Mouse (Mus musculus) stomach, embryonic 14.5 days (tissue): ENCODE measurements around the gene Pola2. TPM values are rescaled to one million over a fixed set of nuclear protein-coding genes. Genes with fewer than 3 reads are reported as not detected.

Source experiments
- ATAC-seq: fragments of 200-750 bp; cut with Nextera tagmentation; 2 replicates; pipeline ENCODE4 v1.8.0; 2017; ENCODE audit warnings: low read depth, moderate TSS enrichment; ENCODE audit not compliant: insufficient number of reproducible peaks, insufficient read depth, low FRiP score
- H3K27ac ChIP-seq: fragments of 300-500 bp; sonication (generic); 2 replicates; pipeline ENCODE4 v1.5.1; 2014; ENCODE audit warnings: mild to moderate bottlenecking, low read length, moderate library complexity, mixed read lengths
- H3K27me3 ChIP-seq: fragments of 300-500 bp; sonication (generic); 2 replicates; pipeline ENCODE4 v1.6.1; 2014; ENCODE audit warnings: low read length, control low read depth, mixed read lengths; ENCODE audit not compliant: control insufficient read depth, insufficient read depth
- H3K36me3 ChIP-seq: fragments of 300-500 bp; sonication (generic); 2 replicates; pipeline ENCODE4 v1.6.1; 2014; ENCODE audit warnings: mild to moderate bottlenecking, control low read depth, low read length, moderate library complexity, mixed read lengths; ENCODE audit not compliant: control insufficient read depth, insufficient read depth
- H3K4me1 ChIP-seq: fragments of 300-500 bp; sonication (generic); 2 replicates; pipeline ENCODE4 v1.6.1; 2014; ENCODE audit warnings: low read length, control low read depth, mixed read lengths; ENCODE audit not compliant: control insufficient read depth, insufficient read depth
- H3K4me2 ChIP-seq: fragments of 300-500 bp; sonication (generic); replicated peaks from 2 replicates; pipeline ENCODE4 v1.6.1; 2014; ENCODE audit warnings: low read depth, low read length, control low read depth
- H3K4me3 ChIP-seq: fragments of 300-500 bp; sonication (generic); 2 replicates; pipeline ENCODE4 v1.5.1; 2014; ENCODE audit warnings: low read depth, low read length, control low read depth
- H3K9ac ChIP-seq: fragments of 300-500 bp; sonication (generic); replicated peaks from 2 replicates; pipeline ENCODE4 v1.6.1; 2014; ENCODE audit warnings: low read depth, mild to moderate bottlenecking, control low read depth, low read length, moderate library complexity, mixed read lengths
- H3K9me3 ChIP-seq: fragments of 300-500 bp; sonication (generic); 2 replicates; pipeline ENCODE4 v1.6.1; 2016; ENCODE audit warnings: low read depth, low read length, control low read depth; ENCODE audit not compliant: control insufficient read depth
- WGBS: fragments of 180-500 bp; shearing (Covaris S2); extraction: QIAGEN DNeasy Blood & Tissue Kit; methylation state at CpG from one replicate; pipeline ENCODE4 v1.1.7; 2014; 5-methylcytosine and 5-hydroxymethylcytosine counted together
- polyA plus RNA-seq: library from polyadenylated mRNA; unstranded; fragments of >200 nt; fragmentation: Nextera tagmentation; extraction: Ambion mirVana; gene quantifications from 2 replicates; pipeline ENCODE4 v1.2.1, GENCODE M21; 2014

Pola2 gene
- polyA plus RNA-seq, 1 experiment from 2014 or later = 73.2 TPM

DNA sequence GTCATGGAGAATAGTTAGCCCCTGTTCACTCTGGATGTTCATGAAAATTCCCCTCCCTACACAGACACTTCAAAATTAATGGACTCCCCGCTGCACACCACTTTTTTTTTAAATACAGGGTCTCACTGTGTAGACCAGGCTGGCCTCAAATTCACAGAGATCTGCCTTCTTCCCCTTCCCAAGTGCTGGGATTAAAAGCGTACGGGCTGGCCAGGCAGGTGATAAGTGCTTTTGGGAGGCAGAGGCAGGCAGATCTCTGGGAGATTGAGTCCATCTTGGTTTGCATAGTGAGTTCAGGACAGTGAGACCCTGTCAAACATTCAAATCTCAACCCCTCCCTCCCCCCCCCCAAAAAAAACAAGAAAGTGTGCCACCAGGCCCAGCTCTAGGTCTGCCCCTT lies 41.0 kb downstream of the Pola2 start:
- ATAC-seq = no peak
- Histone ChIP-seq H3K4me1 (peaks cover 13% of the 10 kb centered on the region), H3K4me2 (no peak overlapping the region), H3K4me3 (no peak overlapping the region), H3K9me3 (no peaks in the 10 kb centered on the region), H3K27ac (no peak overlapping the region), H3K27me3 (no peaks in the 10 kb centered on the region), H3K36me3 (no peaks in the 10 kb centered on the region), H3K9ac (no peak overlapping the region)
- WGBS = 98% methylated on average over 3 of the region's 3 CpGs

DNA sequence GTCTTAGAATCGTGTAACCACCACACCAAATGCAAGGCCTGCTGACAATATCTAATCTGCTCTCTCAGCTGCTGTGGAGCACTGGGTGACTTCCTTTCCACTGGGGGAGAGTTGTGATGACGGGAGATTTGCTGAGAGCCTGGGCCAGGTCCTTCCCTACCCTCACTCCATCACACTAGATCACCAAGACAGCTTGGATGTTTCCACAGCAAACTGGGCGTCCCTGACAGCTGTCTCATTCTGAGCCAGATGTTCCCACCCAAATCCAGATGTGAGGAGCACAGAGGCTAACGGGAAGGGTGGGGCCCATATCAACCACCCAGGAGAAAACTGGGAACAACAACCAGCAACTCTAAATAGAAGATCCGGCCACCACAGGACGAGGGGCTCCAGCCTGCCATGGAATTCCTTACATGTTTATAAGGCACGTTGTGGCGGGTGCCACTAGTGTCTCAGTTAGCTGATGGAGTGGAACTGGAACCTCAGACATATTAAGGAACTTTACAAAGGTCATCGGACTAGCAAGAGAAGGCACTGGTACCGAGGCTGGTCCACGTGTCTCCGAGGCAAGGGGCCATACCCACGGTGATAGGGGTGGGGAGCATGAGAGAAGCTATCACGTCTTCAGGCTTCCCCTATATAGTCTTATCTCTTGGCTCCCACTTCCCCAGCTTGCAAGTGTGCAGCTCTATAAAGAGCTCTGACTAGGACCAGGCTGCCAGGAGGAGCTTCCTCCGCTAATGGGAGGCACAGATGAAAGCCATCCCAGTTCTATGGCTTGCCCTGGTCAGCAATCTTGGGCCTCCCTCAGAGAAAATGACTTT lies 41.7 kb downstream of the Pola2 start:
- Histone ChIP-seq H3K4me2 (peak overlapping the region; percentile 17; the same call in 1 of the 2 replicates), H3K27ac (no peak overlapping the region; the same call in 1 of the 2 replicates), H3K9me3 (no peaks in the 10 kb centered on the region), H3K4me1 (peaks cover 13% of the 10 kb centered on the region), H3K4me3 (no peak overlapping the region), H3K27me3 (no peaks in the 10 kb centered on the region), H3K9ac (no peak overlapping the region), H3K36me3 (peaks cover 6% of the 10 kb centered on the region)
- no peak for ATAC-seq
- 70% methylated on average over 15 of the region's 15 CpGs for WGBS

DNA sequence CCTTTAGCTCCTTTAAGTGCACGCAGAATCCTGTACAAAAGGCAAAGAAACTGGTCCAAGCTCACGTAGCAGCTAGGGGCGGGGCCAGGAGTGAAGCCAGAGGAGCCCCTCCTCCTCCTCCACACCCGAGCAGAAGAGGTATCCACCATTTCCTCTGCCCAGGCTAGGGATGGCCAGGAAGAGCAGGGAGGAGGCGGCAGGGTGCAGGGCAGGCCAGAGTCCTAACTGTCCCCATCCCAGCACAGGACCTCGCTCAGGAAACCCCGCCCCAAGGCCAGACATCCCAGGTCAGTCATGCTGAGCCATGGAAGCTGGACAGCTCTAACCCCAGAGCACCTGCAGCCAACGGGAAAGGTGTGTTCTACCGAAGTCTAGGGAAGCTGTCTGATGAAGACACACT lies 42.3 kb downstream of the Pola2 start:
- no peak overlapping the region for H3K9ac ChIP-seq

GRCm38 (mm10) chr19:5913007-5913719 lies 50.8 kb downstream of the Pola2 start, which contains the start of gene Dpf2:
Gene Dpf2 (minus strand): TSS chr19:5913010.
- ATAC-seq = peak; percentile 54; the same call in 1 of the 2 replicates
- Histone ChIP-seq H3K9me3 (no peaks in the 10 kb centered on the region), H3K4me3 (peak within 1 kb of the TSS; percentile 97), H3K36me3 (peaks cover 11% of the 10 kb centered on the region), H3K4me1 (peaks cover 22% of the 10 kb centered on the region), H3K9ac (peak within 1 kb of the TSS; percentile 98), H3K4me2 (peak within 1 kb of the TSS; percentile 80), H3K27me3 (no peaks in the 10 kb centered on the region), H3K27ac (peak within 1 kb of the TSS; percentile 78)
- 20% methylated on average over 13 of the region's 13 CpGs for WGBS

More for the DNA sequence above, 42.3 kb downstream of the Pola2 start:
- no peaks in the 10 kb centered on the region for H3K27me3 ChIP-seq
- peaks cover 13% of the 10 kb centered on the region for H3K4me1 ChIP-seq
- no peak overlapping the region; the same call in 1 of the 2 replicates for H3K27ac ChIP-seq
- 15% methylated on average over 9 of the region's 9 CpGs for WGBS
- H3K36me3 ChIP-seq = peaks cover 11% of the 10 kb centered on the region
- H3K4me3 ChIP-seq = no peak overlapping the region
- no peaks in the 10 kb centered on the region for H3K9me3 ChIP-seq
- ATAC-seq = no peak
- H3K4me2 ChIP-seq = peak overlapping the region; percentile 17; the same call in 1 of the 2 replicates

DNA sequence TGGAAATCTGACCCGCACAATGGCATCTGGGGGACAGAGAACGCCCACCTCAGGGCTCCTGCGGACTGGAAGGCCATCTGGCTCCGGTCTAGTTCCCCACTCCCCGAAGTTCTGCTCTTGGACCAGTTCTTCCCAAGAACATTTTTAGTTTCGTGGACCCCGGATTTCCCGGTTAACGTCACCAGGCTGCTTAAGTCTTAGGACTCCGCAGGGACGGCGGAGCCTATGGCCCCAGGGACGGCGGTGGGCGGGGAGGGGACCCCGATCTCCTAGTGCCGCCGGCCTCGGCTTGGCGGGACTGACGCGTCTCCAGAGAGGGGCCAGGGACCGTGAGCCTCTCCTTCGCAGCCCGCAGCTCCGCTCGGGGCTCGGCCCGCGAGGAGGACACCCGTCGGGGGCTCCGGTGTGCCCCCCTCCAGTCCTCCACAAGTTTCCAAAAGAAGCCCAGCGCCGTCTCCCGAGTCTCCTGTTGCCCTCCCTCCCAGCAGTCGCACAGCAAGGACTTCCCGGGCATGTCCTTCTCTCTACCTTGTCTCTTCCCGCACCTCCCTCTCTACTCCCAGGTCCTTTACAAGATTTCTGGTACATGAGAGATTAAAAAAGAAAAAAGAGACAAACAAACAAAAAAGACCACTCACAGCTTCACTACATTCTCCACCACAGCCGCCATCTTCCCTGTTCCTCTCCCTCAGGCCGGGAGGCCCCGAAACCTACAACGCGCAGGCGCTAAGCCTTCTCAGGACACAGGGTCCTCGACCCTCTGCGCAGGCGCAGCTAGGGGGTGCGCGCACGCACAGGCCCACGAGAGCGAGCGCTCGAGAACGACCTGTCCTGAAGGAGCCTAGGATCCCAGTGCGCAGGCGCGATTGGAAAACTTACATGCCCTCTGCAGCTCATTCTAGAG lies 51.6 kb downstream of the Pola2 start:
- Histone ChIP-seq H3K4me1 (peaks cover 22% of the 10 kb centered on the region), H3K36me3 (peaks cover 5% of the 10 kb centered on the region), H3K27ac (peak overlapping the region; percentile 78), H3K9me3 (no peaks in the 10 kb centered on the region), H3K27me3 (no peaks in the 10 kb centered on the region), H3K9ac (peak overlapping the region; percentile 98), H3K4me3 (peak overlapping the region; percentile 97), H3K4me2 (peak overlapping the region; percentile 80)
- peak; percentile 97 for ATAC-seq
- WGBS = under 1% methylated on average over 59 of the region's 59 CpGs

GRCm38 (mm10) chr19:5911430-5912102 lies 52.4 kb downstream of the Pola2 start:
- WGBS = 3% methylated on average over 14 of the region's 14 CpGs
- no peaks in the 10 kb centered on the region for H3K27me3 ChIP-seq
- H3K9ac ChIP-seq = peak overlapping the region; percentile 98
- peaks cover 6% of the 10 kb centered on the region for H3K36me3 ChIP-seq
- peak overlapping the region; percentile 78 for H3K27ac ChIP-seq
- peak overlapping the region; percentile 97 for H3K4me3 ChIP-seq
- H3K4me2 ChIP-seq = peak overlapping the region; percentile 80
- no peaks in the 10 kb centered on the region for H3K9me3 ChIP-seq
- no peak for ATAC-seq
- peaks cover 22% of the 10 kb centered on the region for H3K4me1 ChIP-seq

DNA sequence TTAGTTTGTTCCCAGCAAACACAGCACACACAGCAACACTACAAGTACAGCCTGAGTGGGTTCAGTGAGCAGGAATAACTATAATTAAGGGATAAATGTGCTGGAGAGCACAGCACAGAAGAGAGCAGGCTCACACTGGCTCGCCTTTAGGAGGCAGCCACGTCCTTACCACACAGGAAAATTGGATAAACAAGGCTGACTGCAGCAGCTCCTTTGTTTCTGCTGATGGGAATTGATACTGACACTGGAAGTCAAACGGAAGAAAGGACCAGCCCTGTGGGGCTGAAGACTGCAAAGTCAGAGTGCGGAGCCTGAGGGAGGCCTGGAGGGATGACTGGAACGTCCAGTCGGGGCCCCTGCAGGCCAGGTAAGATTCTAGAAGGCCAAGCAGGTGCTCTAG lies 53.8 kb downstream of the Pola2 start:
- H3K36me3 ChIP-seq = peaks cover 20% of the 10 kb centered on the region
- 49% methylated on average over 6 of the region's 6 CpGs for WGBS
- H3K27ac ChIP-seq = no peak overlapping the region
- H3K9ac ChIP-seq = no peak overlapping the region
- peaks cover 22% of the 10 kb centered on the region for H3K4me1 ChIP-seq
- H3K27me3 ChIP-seq = no peaks in the 10 kb centered on the region
- no peak for ATAC-seq
- no peaks in the 10 kb centered on the region for H3K9me3 ChIP-seq
- peak overlapping the region; percentile 80 for H3K4me2 ChIP-seq
- no peak overlapping the region for H3K4me3 ChIP-seq
